Comparison of ENCODE assay signal across 18 mouse cellular contexts in genomic region chr7:82327201-82327600, GRCm38 (mm10). TPM values are rescaled to one million over a fixed set of nuclear protein-coding genes. Genes with fewer than 3 reads are reported as not detected.
"Had no signal": no experiment of that assay in that cellular context is flagged by ENCODE, and none has a peak within 500 bp of the region (broad histone marks: within the 10 kb centered on the region; RNA-seq: fewer than 3 reads in every experiment).

No protein-coding gene starts in this region.

- H3K4me3 ChIP-seq: lung, embryonic 15.5 days; megakaryocyte, embryonic 14.5 days; midbrain, embryonic 13.5 days; midbrain, embryonic 15.5 days; neural tube, embryonic 12.5 days; stomach, embryonic 15.5 days had no signal

- H3K4me1 ChIP-seq: lung, embryonic 15.5 days; megakaryocyte, embryonic 14.5 days; midbrain, embryonic 13.5 days; midbrain, embryonic 15.5 days; neural tube, embryonic 12.5 days; stomach, embryonic 15.5 days had no signal

- H3K27me3 ChIP-seq: lung, embryonic 15.5 days; megakaryocyte, embryonic 14.5 days; midbrain, embryonic 13.5 days; midbrain, embryonic 15.5 days; neural tube, embryonic 12.5 days; stomach, embryonic 15.5 days had no signal

- H3K9ac ChIP-seq: lung, embryonic 15.5 days; midbrain, embryonic 13.5 days; midbrain, embryonic 15.5 days; neural tube, embryonic 12.5 days; stomach, embryonic 15.5 days had no signal

- H3K4me2 ChIP-seq: lung, embryonic 15.5 days; midbrain, embryonic 11.5 days; midbrain, embryonic 13.5 days; midbrain, embryonic 15.5 days; neural tube, embryonic 12.5 days; stomach, embryonic 15.5 days had no signal

- H3K9me3 ChIP-seq: lung, embryonic 15.5 days; midbrain, embryonic 13.5 days; midbrain, embryonic 15.5 days; neural tube, embryonic 12.5 days; stomach, embryonic 15.5 days had no signal

- ATAC-seq: lung, postnatal 0 days; midbrain, embryonic 13.5 days; midbrain, embryonic 15.5 days had no signal

- H3K36me3 ChIP-seq: lung, embryonic 15.5 days; midbrain, embryonic 13.5 days; midbrain, embryonic 15.5 days; neural tube, embryonic 12.5 days; stomach, embryonic 15.5 days had no signal

- H3K27ac ChIP-seq: lung, embryonic 15.5 days; macrophage; midbrain, embryonic 13.5 days; midbrain, embryonic 15.5 days; neural tube, embryonic 12.5 days; stomach, embryonic 15.5 days had no signal

- DNase-seq: lung, adult 2 months; lung, postnatal 14 days; lung, postnatal 36 days; right cerebral cortex, postnatal 14 days; thymus, adult 18-20 months; thymus, postnatal 14 days; thymus, postnatal 36 days had no signal

RNA-seq across cellular contexts. Expression of gene Adamtsl3, which starts 8.3 kb away (rescaled TPM):
- total RNA-seq: monocyte, adult 5-6 weeks; neutrophil, adult 5-6 weeks had no signal
- polyA plus RNA-seq: macrophage; midbrain, embryonic 11.5 days had no signal
